Mouse (Mus musculus) T-helper 17 cell (primary cell): ENCODE measurements around the gene Camsap1.

Source experiments
- in situ Hi-C, 2 experiments: fragments of 300-600 bp; cut with MboI, MseI; formaldehyde crosslinking; loops; 1 replicate in 1 of 2; 2 replicates in 1 of 2; pipeline ENCODE4 v1.15.1; 2025; ENCODE audit warnings: high pct_unique_total_duplicates in 2 of 2

Camsap1 gene

GRCm38 (mm10) chr2:25983159-25983907 lies at the start of gene Camsap1:
TSS of gene Camsap1 (minus strand) at chr2:25983282.
- in situ Hi-C loops: no loop called here

- in situ Hi-C loops: loop anchor here in 1 of 2 experiments (10.0 kb wide), 1 partner anchor 585 kb away; no protein-coding TSS in a partner anchor
Measured at GRCm38 (mm10) chr2:26030288-26030687, 47.2 kb upstream of the Camsap1 start.

GRCm38 (mm10) chr2:26024138-26025075 lies 41.3 kb upstream of the Camsap1 start:
- in situ Hi-C loops: loop anchor here in 1 of 2 experiments (5.0 kb wide), 1 partner anchor 118 kb away; no protein-coding TSS in a partner anchor

- in situ Hi-C loops: no loop called here
Measured at GRCm38 (mm10) chr2:26022626-26023025, 39.5 kb upstream of the Camsap1 start.

- in situ Hi-C loops: no loop called here
Measured at GRCm38 (mm10) chr2:26022258-26022565, 39.1 kb upstream of the Camsap1 start.

- in situ Hi-C loops: no loop called here
Measured at GRCm38 (mm10) chr2:26021561-26022257, 38.6 kb upstream of the Camsap1 start, which contains the start of gene Ubac1. TSS of gene Ubac1 (minus strand) at chr2:26021747.

GRCm38 (mm10) chr2:26020714-26021560 lies 37.9 kb upstream of the Camsap1 start:
- in situ Hi-C loops: no loop called here

- in situ Hi-C loops: loop anchor here in 1 of 2 experiments (5.0 kb wide), 1 partner anchor 122 kb away; no protein-coding TSS in a partner anchor
Measured at GRCm38 (mm10) chr2:26019923-26020322, 36.8 kb upstream of the Camsap1 start.

- in situ Hi-C loops: loop anchor here in 1 of 2 experiments (5.0 kb wide), 1 partner anchor 125 kb away; no protein-coding TSS in a partner anchor
Measured at GRCm38 (mm10) chr2:26017326-26017725, 34.2 kb upstream of the Camsap1 start.

GRCm38 (mm10) chr2:26013674-26014073 lies 30.6 kb upstream of the Camsap1 start:
- in situ Hi-C loops: no loop called here

GRCm38 (mm10) chr2:26011420-26011819 lies 28.3 kb upstream of the Camsap1 start:
- in situ Hi-C loops: no loop called here

- in situ Hi-C loops: no loop called here
Measured at GRCm38 (mm10) chr2:26002001-26002400, 18.9 kb upstream of the Camsap1 start.

- in situ Hi-C loops: no loop called here
Measured at GRCm38 (mm10) chr2:26001136-26001535, 18.1 kb upstream of the Camsap1 start.

GRCm38 (mm10) chr2:25997716-25998115 lies 14.6 kb upstream of the Camsap1 start:
- in situ Hi-C loops: no loop called here

GRCm38 (mm10) chr2:25994791-25995190 lies 11.7 kb upstream of the Camsap1 start:
- in situ Hi-C loops: no loop called here

GRCm38 (mm10) chr2:25992285-25992684 lies 9.2 kb upstream of the Camsap1 start:
- in situ Hi-C loops: no loop called here

- in situ Hi-C loops: no loop called here
Measured at GRCm38 (mm10) chr2:25989651-25990050, 6.6 kb upstream of the Camsap1 start.

- in situ Hi-C loops: no loop called here
Measured at GRCm38 (mm10) chr2:25987817-25988216, 4.7 kb upstream of the Camsap1 start.

- in situ Hi-C loops: no loop called here
Measured at GRCm38 (mm10) chr2:25986601-25987000, 3.5 kb upstream of the Camsap1 start.

GRCm38 (mm10) chr2:25982426-25983091 lies 523 bp downstream of the Camsap1 start:
- in situ Hi-C loops: no loop called here
